Mouse (Mus musculus): Measurements from ENCODE around the gene Dusp7.

- TF ChIP-seq CTCF (IDR thresholded peaks at IDR 0.05; ENCODE audit: low read depth, low read length) (no peak), TAL1 (conservative IDR thresholded peaks at IDR 0.05; ENCODE audit: low read depth, low read length) (peak; percentile 82)
These were observed 30.4 kb downstream of the Dusp7 start for GRCm38 (mm10) chr9:106398667-106399311.

Measured in G1E (cell line).